Mouse (Mus musculus) c-Kit-negative CD71-positive TER-119-positive erythroid progenitor cells, embryonic 14.5 days (primary cell): ENCODE data around the gene Lrrc42.
A peak's percentile ranks its signal among the peaks of the same experiment; 100 is the strongest.

ENCODE experiments used
- DNase-seq: peaks from one replicate; pipeline ENCODE4 v3.0.0-alpha.2; 2013; ENCODE audit warnings: low read depth, low spot score

The Lrrc42 gene

GRCm38 (mm10) chr4:107249471-107249870, 3.9 kb downstream of the Lrrc42 start:
- DNase-seq = no peak

GRCm38 (mm10) chr4:107248061-107248460, 5.3 kb downstream of the Lrrc42 start:
- no peak for DNase-seq

GRCm38 (mm10) chr4:107247110-107247509, 6.2 kb downstream of the Lrrc42 start:
- DNase-seq = no peak

GRCm38 (mm10) chr4:107246040-107246439, 7.3 kb downstream of the Lrrc42 start:
- no peak for DNase-seq

DNA sequence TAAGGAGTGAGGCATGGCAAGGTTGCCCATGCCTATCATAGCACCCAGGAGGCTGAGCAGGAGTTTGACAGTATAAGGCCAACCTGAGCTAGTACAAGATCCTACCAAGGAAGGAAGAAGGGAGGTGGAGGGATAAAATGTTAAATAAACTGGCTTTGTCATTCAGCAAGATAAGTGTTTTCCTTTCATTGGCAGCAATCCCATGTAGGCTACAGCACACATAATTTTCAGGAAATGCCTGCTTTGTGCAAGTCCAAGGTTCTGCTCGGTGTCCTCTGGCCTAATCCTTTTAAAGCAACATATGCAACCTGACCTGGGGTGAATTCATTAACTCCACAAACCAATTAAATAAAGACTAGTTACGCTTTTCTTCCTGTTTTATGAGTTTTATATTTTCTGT, 8.0 kb downstream of the Lrrc42 start:
- DNase-seq = no peak

DNA sequence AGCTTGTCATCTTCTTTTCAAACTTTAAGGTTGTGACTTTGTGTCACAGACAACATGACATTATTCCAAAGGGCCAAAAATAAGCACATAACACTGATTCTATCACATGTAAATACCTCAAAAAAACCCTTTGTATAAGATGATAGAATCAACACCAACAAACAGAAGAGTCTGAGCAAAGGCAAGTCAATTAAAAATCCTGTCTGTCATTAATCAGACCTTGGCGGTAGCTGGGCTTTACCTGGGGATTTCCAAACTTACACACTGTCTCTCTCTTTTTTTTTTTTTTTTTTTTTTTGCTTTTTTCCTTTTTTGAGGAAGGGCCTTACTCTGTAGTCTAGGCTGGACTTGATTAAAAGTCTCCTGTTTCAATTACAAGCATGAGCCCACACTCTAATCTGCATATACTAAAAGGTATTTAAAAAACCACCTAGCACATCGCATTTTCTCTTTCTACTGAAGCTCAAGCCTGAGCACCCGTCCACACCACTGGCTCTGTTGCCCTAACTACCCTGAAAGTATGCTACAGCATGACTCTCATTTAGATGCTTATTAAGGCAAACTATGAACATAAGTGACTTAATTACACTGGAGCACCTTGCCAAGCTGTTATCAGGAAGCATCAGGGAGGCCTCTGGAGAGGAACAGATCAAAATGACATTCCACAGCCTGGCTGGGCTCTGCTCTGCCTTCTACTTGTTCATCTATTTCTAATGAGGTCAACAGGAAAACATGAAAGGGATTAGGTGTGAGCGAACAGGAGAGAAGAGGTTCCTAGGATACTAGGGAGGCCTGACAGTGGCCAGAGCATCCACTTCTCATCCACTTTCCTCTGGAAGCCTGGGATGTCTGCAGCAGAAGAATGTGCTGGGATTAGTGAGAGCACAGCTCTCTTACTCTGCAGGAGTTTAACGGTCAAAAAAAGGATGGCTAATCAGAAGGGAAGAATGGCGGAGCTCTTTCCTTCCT, 9.7 kb downstream of the Lrrc42 start:
- no peak for DNase-seq

GRCm38 (mm10) chr4:107240196-107240595, 13.1 kb downstream of the Lrrc42 start:
- no peak for DNase-seq

DNA sequence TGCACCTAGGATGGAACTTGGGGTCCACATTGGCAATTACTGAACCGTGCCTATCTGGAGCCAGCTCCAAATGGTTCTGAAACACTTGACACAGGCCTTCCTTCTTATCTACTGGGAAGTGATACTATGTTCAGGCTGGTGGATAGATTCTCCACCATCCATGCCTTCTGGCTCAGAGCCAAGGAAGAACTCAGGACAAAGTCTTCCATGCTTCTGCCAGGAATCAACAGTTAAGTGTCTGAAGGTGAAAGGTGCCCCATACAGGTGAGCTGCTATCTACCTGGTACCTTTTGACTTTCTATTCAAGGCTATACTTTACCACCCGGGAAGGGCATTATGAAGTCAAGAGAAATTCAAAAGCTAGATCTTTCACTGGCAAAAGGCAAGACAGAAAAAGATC, 15.1 kb downstream of the Lrrc42 start:
- no peak for DNase-seq

DNA sequence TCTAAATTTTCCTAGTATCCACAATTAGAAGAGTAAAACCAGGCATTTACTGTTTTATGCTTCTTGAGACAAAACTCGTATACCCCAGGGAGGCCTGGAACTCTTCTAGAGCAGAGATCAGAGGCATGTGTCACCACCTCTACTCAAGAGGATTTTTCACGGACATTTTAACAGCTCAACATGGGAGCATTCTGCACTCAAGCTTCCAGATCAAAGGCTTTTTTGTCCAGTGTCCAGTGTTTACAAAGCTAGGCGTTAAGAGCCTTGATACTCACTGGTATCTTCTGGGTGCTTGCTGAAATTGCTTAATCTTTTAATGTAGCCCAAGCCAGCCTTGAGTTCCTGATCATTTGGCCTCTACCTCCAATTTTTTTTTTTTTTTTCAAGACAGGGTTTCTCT, 21.1 kb downstream of the Lrrc42 start:
- DNase-seq = no peak

DNA sequence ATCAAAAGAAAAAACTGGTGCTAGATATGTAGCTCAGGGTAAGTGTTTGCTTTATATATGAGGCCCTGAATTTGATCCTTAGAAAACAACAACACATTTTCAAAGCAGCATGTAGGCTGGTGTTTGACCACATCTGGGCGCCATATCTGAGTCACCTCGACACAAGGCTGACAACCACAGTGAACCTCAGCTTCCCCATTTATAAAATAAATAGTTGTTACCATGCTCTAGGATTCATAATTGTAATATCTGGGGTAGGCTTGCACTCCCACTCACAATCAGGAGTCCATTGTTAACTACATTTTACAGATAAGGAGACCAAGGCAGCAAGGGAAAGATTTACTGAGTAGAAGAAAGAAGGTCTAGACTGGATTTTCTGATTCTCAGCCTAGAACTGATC, 27.0 kb downstream of the Lrrc42 start:
- no peak for DNase-seq

GRCm38 (mm10) chr4:107223225-107224204, 29.8 kb downstream of the Lrrc42 start:
- DNase-seq = no peak

DNA sequence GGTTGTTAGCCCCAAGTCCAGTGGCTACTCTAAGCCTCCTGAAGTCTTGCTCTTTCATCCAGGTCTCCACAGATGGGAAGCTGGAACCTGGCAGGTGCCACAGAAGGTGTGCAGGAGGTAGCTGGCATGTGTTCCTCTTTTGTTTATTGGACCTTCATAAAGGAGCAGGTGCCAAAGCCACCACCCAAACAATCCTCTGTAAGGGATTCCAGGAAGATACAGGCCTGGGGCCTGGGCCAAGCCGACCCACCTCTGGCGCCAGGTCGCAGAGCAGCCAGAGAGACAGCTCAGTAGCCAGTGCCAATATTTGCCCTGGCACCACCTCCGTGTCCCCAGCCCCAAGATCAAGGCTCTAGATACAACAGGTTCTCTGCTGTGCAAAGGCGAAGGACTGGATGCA, 31.8 kb downstream of the Lrrc42 start:
- DNase-seq = no peak

GRCm38 (mm10) chr4:107217574-107217973, 35.8 kb downstream of the Lrrc42 start:
- peak; percentile 53 for DNase-seq

DNA sequence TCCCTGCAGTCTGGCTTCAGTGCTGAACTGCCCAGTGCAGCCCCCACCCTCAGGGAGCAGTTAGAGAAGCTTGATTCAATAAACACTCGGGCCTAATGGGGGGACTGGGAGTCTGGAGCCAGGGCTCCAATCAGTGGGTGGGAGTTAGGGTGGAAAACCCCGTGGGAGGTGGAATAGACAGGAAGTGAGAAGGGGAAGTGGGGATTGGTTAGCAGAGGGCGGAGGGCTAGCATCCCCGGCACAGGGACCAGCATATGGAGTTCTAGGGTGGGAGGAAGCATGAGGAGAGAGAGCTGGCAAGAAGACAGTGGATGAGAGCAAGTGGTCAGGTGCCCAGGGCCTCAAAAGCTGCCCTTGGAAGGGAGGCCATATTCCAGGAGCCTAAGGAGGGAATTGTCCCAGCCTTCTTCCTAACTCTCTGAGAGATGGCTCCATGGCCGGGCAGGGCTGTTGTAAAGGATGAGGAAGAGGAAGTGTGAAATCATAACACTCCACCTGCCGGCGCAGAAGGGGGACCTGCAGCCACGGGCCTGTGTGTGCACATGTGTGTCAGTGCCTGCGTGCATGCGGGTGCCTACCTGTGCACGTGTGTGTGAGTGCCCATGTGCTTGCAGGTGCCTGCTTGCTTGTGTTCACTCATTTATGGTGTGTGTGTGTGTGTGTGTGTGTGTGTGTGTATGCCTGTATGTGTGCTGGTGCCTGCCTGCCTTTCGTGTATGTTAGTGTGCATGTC, 39.9 kb downstream of the Lrrc42 start:
- no peak for DNase-seq

GRCm38 (mm10) chr4:107211936-107212335, 41.4 kb downstream of the Lrrc42 start:
- DNase-seq = no peak

- no peak for DNase-seq
Measured at GRCm38 (mm10) chr4:107211465-107211864, 41.9 kb downstream of the Lrrc42 start.

DNA sequence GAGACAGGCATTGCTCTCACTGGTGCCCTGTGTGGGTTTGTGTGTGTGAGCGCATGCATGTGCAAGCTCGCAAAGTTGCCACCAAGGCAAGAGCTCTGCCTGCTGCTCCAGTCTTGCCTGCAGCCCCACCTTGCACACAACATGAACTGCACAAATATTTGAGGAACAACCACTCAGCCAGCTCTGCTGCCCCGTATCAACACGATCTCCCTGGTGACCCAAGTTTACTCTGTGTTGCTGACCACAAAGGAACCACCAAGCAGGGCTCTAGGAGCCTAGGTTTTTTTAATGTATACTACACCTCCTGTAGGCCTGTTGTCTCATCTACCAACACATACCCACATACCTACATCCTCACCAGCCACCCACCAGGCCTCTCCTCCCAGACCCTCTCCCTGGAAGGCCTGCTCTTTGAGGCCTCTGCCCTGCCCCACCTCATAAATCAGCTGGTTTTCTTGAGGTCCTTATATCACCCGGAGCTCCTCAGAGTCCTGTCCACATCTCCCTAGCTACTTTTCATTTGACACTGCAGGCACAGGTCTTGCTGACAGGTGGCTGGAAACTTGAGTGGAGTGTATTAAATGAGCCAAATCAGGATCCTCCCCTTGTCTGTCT, 42.7 kb downstream of the Lrrc42 start:
- no peak for DNase-seq

DNA sequence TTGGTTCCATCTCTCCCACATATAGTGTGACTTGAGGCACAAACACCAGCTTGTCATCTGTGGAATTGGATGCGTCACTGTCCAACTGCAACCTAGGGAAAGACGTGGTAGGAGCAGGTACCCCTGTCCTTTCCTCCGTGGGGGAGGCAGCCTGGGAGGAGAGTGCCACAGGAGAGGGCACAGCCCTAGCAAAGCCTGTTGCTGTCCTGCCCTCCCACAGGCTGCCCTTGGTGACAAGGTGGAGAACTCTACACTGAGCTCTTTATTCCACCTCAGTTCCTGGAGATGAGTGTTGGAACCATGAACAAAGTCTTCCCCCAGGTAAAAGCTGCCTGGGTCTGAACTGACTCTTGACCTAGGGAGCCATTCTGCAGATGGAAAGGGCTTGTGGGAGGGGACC, 44.5 kb downstream of the Lrrc42 start, which contains the start of gene Ldlrad1:
Gene Ldlrad1 (plus strand): TSS at position 301 of the 400 bp plus-strand sequence.
- DNase-seq = no peak

- DNase-seq = no peak
Measured at GRCm38 (mm10) chr4:107207016-107207415, 46.3 kb downstream of the Lrrc42 start.

DNA sequence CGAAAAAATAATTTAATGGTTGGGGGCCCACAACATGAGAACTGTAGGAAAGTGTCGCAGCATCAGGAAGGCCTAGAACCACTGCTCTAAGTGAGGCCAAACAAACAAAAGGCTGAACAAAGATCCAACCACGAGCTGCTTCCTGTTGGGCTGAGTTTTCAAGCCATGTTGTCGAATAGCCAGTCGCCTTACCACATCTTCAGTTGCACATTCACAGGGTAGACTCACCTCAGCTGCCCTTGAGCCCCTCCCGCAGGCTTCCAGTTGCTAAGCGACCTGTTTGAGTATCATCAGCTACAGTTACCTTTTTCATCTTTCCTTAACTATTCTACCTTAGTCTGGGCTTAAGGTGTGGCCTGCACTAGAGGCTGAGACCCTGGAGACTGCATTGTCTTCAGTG, 50.3 kb downstream of the Lrrc42 start:
- no peak for DNase-seq

- DNase-seq = no peak
Measured at GRCm38 (mm10) chr4:107201779-107202178, 51.6 kb downstream of the Lrrc42 start.
